Mouse (Mus musculus): ENCODE measurements around the gene Gm3880. TPM values are rescaled to one million over a fixed set of nuclear protein-coding genes. Genes with fewer than 3 reads are reported as not detected.
"Not testable (repeated sequence)": the region's sequence is repeated elsewhere in the genome, so short reads cannot be mapped to it uniquely, and the experiment has no call there.

Gm3880 gene
- not detected for total RNA-seq (2021)

DNA sequence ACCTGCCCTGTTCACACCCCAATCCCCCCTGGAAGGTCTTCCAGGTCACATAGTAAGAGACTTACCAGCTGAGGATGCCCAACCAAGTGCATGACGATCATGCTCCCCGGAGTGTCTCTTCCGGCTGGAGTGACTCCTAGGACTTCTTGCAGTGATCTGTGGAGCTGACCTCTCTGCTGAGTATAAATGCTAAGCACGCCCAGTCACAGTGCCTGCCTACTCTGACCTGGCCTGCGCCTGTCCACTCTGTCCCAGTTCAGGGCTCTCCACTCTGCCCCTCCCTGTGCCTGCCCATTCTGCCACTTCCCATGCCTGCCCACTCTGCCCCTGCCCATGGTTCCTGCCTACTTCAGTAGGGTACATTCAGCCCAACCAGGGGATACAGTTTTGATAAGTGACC is at the start of gene Gm3880:
Gm3880 (minus strand) TSS at position 101 of the 400 bp plus-strand sequence.
- DNase-seq, result not testable (repeated sequence)

DNA sequence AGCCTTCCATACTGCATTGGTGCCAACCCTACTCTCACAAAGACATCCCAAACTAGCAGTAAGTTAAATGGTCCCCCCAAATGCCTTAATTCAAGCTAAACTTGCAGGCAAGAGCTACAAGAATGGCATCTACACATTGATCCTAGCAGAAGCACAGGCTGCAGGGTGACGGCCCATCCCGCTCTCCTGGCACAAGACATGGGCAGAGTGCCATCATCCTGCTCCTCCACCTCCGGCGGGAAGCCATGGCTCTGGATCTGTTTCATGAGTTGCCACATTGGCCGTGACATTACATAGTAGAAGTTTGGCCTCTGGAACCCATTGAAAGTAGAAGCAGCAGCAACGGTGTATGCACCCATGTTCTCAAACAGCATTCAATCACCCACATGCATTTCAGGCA is 37.5 kb upstream of the Gm3880 start:
- DNase-seq, result not testable (repeated sequence)

DNA sequence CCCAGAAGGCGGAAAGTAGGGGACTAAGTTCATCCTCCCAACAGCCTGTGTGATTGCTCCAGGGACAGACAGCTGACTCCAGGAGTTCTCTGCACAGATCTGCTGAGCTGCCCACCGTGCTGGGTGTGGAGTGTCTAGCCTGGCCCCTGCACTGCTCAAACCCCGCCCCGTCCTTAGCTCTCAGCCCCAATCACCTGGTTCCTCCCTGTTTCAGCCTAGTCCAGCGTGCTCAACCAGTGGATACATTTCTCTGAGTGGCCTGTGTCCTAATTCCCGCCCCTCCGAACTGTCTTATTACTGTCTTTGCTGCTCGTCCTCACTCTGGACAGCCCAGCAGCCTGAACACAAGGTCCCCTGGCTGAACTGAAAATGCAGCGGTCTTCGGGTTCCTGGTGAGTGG is 20.8 kb upstream of the Gm3880 start, which contains the start of the genes Gm9112 and Dmrtc1b:
Gm9112 (minus strand) TSS at position 101 of the 400 bp plus-strand sequence.
Dmrtc1b (plus strand) TSS at position 331 of the 400 bp plus-strand sequence.
- DNase-seq, result not testable (repeated sequence)

DNA sequence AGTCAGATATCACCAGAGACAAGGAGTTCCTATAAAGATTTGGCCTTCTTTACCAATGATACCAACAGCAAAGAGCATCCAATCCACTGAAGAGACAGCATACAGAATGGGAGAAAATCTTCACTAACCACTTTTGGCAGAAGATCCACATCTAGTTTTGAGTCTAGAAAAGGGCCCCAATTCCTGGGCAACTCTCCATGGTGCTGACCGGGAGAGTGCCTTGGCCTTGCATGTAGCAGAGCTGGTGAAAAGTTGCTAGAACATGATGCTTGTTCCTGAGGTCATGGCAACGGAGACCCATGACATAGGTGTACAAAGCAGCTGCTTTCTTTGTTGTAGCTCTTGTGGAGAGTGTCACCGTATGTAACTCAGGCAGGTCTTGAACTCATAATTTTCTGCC is 13.9 kb upstream of the Gm3880 start:
- peak; percentile 65 for DNase-seq

DNA sequence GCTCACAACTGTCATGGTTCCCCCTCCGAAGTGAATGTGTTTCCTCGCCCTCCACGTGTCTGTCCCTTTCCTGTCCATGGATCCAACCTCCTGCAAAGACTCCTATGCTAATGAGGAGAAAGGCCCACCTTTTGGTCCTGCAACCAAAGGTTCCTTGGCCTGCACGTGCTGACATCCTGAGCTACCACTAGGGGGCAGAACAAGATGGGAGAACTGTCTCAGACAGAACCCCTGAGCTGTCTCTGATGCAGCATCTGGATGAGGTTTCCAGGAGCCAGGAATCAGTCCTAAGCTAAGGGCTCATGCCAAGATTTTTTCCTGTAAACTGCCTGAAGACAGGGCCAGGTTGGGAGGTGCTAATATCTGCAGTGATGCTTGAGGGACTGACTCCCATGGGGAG is 2.5 kb upstream of the Gm3880 start:
- DNase-seq, result peak; percentile 52

DNA sequence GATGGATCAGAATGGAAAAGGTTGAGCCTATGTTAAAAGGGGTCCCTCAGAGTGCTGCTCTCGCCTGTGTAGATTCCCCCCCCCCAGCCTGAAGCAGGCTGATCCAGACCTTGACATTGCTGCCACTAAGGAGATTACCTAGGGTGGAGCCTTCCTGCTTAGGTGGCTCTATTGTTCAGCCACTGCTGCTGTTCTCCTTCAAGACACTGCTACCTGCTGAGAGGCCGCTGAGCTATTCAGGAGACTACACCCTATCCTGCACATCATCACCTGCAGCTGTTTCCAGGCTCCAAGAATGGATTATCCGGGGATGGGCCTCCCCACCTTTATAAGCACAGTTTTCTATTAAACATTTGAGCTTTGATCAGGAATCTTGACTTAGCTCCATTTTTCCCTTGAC is 2.1 kb downstream of the Gm3880 start:
- not testable (repeated sequence) for DNase-seq

DNA sequence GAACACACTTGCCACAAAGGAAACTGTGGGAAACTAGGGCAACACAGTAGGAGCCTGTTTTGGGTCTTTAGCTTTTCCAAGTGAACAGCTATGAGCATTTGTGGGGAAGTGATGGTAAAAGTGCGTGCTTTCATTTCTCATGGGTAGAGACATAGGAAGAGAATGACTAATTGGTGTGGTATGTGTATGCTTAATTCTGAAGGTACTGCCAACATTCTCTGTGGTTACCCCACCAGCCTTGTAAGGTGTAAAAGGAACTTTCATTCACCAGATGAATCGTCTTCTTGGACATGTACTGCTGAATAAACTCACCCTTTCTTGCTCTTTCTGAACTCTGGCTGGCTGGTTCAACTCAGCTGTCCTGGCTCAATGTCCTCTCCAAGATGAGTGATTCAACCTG is 20.1 kb downstream of the Gm3880 start:
- no peak for DNase-seq

DNA sequence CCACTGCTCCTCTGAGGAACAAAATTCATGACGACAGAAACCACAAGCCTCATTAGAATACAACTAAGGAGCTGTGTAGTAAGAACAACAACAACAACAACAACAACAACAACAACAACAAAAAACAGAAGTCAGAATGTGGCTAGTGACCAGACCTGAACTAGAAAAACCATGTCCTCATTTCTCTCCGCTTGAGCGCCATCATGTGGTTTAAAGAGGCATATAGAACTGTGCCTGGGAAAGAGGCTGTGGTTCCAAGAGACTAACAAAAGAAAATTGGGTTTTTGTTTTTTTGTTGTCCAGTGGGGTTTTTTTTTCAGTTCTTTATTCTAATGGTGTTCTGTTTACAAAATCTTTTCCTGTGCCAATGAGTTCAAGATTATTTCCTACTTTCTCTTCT is 26.1 kb downstream of the Gm3880 start:
- peak; percentile 25 for DNase-seq

DNA sequence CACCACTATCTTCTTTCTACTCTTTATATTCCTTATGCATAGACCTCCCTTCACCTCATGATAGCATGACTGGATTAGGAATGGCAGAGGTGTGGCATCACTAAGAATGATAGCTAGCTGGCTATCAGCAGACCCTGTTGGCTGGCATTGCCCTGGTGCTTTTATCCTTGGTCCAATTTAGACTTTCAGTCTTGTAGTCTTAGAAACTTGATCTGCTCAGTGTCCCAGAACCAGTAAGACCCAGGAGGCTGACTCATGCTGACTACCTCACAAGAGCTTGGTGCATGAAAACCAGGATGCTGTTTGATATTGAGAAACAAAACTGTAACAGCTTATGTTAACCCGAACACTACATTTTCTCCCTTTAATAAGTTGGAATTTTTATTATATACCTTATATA is 41.1 kb downstream of the Gm3880 start:
- no peak for DNase-seq

DNA sequence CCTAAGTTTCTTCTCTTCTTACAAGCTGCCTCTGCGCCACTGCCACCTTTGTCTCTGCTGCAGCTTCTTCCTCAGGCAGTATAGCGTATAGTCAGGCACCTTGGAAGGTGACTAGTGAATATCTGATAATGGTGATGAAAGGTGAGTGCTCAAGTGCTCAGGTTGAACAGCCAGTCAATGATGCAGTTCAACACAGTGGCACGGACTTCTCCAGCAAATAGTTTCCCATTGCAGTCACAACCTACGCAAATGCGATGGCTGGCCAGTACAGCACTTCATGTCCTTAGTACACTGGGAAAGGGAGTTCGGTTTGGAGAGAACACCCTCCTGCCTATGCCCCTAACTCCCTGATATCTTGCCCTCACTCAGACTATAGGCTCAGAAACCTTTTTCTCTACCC is 41.6 kb downstream of the Gm3880 start:
- peak; percentile 12 for DNase-seq

DNA sequence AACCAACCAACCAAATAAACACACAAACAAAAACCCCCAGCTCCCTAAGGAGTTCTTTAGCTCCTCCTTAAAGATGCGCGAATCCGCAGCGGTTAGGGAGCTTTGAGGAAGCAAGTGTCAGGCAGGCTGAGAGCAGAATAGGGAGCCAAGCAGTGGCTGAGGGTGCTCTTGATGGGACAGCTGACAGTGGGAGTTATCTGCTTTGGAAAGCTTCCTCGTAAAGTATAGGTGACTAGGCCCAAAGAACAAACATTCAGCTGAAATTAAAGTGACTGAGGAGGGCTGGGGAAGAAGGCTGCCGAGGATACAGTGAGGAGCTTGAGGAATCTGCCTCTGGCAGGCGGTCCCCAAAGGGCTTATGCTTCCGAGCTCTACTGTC is 42.2 kb downstream of the Gm3880 start:
- peak; percentile 14 for DNase-seq

DNA sequence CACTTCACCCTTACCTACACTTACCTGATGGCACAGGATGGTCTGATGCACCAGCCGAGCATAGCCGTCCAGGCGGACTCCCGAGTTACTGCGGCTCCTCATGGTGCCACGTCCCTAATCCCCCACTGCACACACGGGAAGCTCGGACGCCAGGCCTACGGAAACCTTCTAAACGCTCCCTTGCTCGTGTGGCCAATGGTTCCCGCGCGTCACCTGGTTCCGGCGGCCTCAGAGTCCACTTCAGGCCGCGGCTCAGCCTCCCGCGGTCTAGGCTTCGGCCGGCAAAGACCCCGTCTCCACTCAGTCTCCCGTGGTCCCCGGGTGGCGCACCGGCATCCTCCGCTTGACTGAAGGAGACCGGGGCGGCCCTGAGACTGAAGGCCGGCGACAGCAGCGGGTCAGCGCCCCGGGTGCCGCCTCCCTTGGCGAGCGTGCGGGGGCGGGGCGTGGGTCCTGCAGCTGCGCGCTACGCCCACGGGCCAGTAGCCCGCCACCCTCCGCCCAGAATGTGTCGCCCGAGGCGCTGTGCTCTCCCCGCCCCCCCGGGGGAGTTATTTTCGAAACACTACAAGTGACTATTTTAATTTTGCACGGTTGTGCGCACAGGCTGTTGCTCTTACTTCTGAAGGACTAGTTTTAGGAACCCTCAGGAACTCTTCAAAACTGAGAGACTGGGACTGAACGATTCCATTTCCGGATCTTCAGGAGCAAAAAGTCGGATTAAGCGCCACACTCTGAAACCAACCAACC is 42.8 kb downstream of the Gm3880 start, which contains the start of gene Phka1:
Phka1 (minus strand) TSS at position 424 of the 750 bp plus-strand sequence.
- peak; percentile 89 for DNase-seq

Other genes starting within 250 kb of the Gm3880 start
- 1 to 10 TPM; 4.9 to 5.7 TPM for gene Hdac8, start 181.6 kb downstream of the Gm3880 start, total RNA-seq (2021)
- 10 to 100 TPM; 25.7 to 28.7 TPM for gene Phka1, start 42.7 kb downstream of the Gm3880 start, total RNA-seq (2021)
- gene Gm9112, start 20.7 kb upstream of the Gm3880 start, total RNA-seq (2021), result not detected
- not detected for gene Dmrtc1b, start 20.9 kb upstream of the Gm3880 start, total RNA-seq (2021)
- not detected for gene Dmrtc1c1, start 116.0 kb upstream of the Gm3880 start, total RNA-seq (2021)
- gene Dmrtc1c2, start 167.6 kb upstream of the Gm3880 start, total RNA-seq (2021), result not detected
- gene 1700031F05Rik, start 181.0 kb upstream of the Gm3880 start, total RNA-seq (2021), result not detected
- under 1 TPM in 1 of 2 experiments, not detected in 1; 0.31 TPM for gene Dmrtc1a, start 221.7 kb upstream of the Gm3880 start, total RNA-seq (2021)
- gene 1700011M02Rik, start 221.9 kb upstream of the Gm3880 start, total RNA-seq (2021), result not detected
- not detected for gene 1700018G05Rik, start 241.4 kb upstream of the Gm3880 start, total RNA-seq (2021)

Data from heart, postnatal 4 days (tissue).